Mouse (Mus musculus) midbrain, embryonic 16.5 days (tissue): ENCODE measurements around the gene Gzmb. TPM values are rescaled to one million over a fixed set of nuclear protein-coding genes. Genes with fewer than 3 reads are reported as not detected.
"Not testable (repeated sequence)": the region's sequence is repeated elsewhere in the genome, so short reads cannot be mapped to it uniquely, and the experiment has no call there.

Experiments
- ATAC-seq: fragments of 200-750 bp; cut with Nextera tagmentation; 2 replicates; pipeline ENCODE4 v1.8.0; 2017; ENCODE audit warnings: moderate TSS enrichment
- H3K27ac ChIP-seq: fragments of 300-500 bp; sonication (generic); 2 replicates; pipeline ENCODE4 v1.5.1; 2014; ENCODE audit warnings: mild to moderate bottlenecking, low read length, mixed read lengths
- H3K27me3 ChIP-seq: fragments of 300-500 bp; sonication (generic); 2 replicates; pipeline ENCODE4 v1.6.1; 2014; ENCODE audit warnings: low read depth, low read length, mixed read lengths; ENCODE audit not compliant: control insufficient read depth, insufficient read depth
- H3K36me3 ChIP-seq: fragments of 300-500 bp; sonication (generic); 2 replicates; pipeline ENCODE4 v1.6.1; 2014; ENCODE audit warnings: mild to moderate bottlenecking, low read length, moderate library complexity, mixed read lengths; ENCODE audit not compliant: control insufficient read depth, insufficient read depth
- H3K4me1 ChIP-seq: fragments of 300-500 bp; sonication (generic); 2 replicates; pipeline ENCODE4 v1.6.1; 2014; ENCODE audit warnings: mild to moderate bottlenecking, low read length, mixed read lengths; ENCODE audit not compliant: control insufficient read depth, insufficient read depth
- H3K4me2 ChIP-seq: fragments of 300-500 bp; sonication (generic); 2 replicates; pipeline ENCODE4 v1.6.1; 2014; ENCODE audit warnings: mild to moderate bottlenecking, low read length, mixed read lengths
- H3K4me3 ChIP-seq: fragments of 300-500 bp; sonication (generic); 2 replicates; pipeline ENCODE4 v1.5.1; 2014; ENCODE audit warnings: low read depth, mild to moderate bottlenecking, low read length, moderate library complexity, mixed read lengths
- H3K9ac ChIP-seq: fragments of 300-500 bp; sonication (generic); 2 replicates; pipeline ENCODE4 v1.6.1; 2014; ENCODE audit warnings: low read depth, low read length, mixed read lengths
- H3K9me3 ChIP-seq: fragments of 300-500 bp; sonication (generic); replicated peaks from 2 replicates; pipeline ENCODE4 v1.6.1; 2014; ENCODE audit warnings: mild to moderate bottlenecking, low read length, mixed read lengths; ENCODE audit not compliant: control insufficient read depth, poor library complexity, severe bottlenecking
- WGBS: fragments of 180-500 bp; shearing (Covaris S2); extraction: QIAGEN DNeasy Blood & Tissue Kit; methylation state at CpG from one replicate; pipeline ENCODE4 v1.1.7; 2014; 5-methylcytosine and 5-hydroxymethylcytosine counted together
- polyA plus RNA-seq: library from polyadenylated mRNA; unstranded; fragments of >200 nt; fragmentation: Nextera tagmentation; extraction: Ambion mirVana; gene quantifications from 2 replicates; pipeline ENCODE4 v1.2.1, GENCODE M21; 2015

Gene Gzmb
- not detected in 2 replicates for polyA plus RNA-seq

DNA sequence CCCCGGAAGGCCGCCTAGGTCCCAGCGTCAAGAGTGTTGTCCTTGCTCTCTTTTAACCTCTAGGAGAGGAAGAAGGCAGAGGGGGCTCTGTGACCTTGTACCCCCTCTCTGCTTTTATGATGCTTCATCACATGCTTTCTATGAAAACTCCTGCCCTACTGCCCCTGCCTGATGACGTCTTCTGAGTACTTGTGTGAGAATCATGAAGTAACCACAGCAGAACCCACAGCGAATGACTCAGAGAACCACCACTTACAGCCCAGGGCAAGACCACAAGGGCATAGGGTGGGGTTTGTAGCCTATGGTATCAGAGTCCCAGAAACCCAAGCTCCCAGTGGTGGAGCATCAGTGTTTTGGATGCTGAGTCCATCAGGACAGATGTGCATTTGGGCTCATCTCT, at the start of gene Gzmb:
TSS of gene Gzmb (minus strand) at position 108 of the 400 bp plus-strand sequence.
- Histone ChIP-seq H3K27me3 (no peaks in the 10 kb centered on the region), H3K27ac (no peak within 1 kb of the TSS), H3K4me3 (no peak within 1 kb of the TSS), H3K9ac (no peak within 1 kb of the TSS), H3K4me1 (no peaks in the 10 kb centered on the region), H3K36me3 (no peaks in the 10 kb centered on the region), H3K4me2 (no peak within 1 kb of the TSS), H3K9me3 (no peaks in the 10 kb centered on the region)
- 90% methylated on average over 5 of the region's 5 CpGs for WGBS
- no peak for ATAC-seq

GRCm38 (mm10) chr14:56311801-56312200, 49.7 kb upstream of the Gzmb start:
- H3K27ac ChIP-seq, H3K4me1 ChIP-seq, H3K36me3 ChIP-seq, H3K4me2 ChIP-seq, H3K9me3 ChIP-seq, H3K4me3 ChIP-seq, ATAC-seq, H3K27me3 ChIP-seq, H3K9ac ChIP-seq: not testable (repeated sequence)

DNA sequence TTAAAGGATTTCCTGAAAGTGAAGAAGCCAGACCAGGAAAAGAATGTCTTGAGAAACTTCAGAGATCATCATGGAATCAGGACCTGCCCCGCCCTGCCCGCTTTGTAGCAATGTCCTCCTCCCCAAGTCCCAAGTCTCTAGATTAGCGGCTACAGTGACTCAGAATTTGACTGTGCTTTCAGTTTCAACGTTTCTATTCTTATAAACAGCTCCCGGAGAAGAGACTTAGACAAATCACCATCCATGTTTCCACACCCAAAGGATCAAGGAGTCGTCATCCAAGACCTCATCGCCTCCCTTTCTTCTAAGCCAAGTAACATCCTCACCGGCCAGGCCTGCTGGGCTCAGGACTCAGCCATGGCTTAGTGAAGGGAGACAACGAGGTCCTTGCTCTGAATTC, 48.2 kb upstream of the Gzmb start:
- Histone ChIP-seq H3K36me3 (no peaks in the 10 kb centered on the region), H3K4me3 (no peak overlapping the region), H3K9ac (no peak overlapping the region), H3K9me3 (no peaks in the 10 kb centered on the region), H3K4me1 (no peaks in the 10 kb centered on the region), H3K27me3 (no peaks in the 10 kb centered on the region), H3K27ac (no peak overlapping the region), H3K4me2 (no peak overlapping the region)
- 88% methylated on average over 9 of the region's 9 CpGs for WGBS
- no peak for ATAC-seq

DNA sequence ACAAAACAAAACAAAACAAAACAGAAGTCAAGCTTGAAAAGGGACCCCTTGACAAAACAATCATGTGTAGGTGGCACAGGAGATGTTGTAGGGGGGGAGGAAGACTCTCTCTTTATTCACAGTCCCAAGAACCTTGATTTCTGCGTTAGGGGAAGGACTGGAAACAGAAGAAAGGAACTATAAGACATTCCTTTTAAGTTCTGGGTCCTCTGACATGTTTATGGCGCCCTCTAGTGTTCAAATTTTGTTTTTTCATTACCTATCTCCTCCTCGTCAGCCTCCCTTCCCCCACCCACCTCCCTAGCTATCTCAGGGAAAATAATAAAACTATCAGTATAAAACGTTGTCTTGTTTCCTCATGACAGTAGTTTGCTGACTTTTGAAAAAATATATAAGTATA, 42.1 kb upstream of the Gzmb start:
- Histone ChIP-seq H3K9me3 (no peaks in the 10 kb centered on the region), H3K27me3 (no peaks in the 10 kb centered on the region), H3K9ac (no peak overlapping the region), H3K36me3 (no peaks in the 10 kb centered on the region), H3K4me1 (no peaks in the 10 kb centered on the region), H3K4me3 (no peak overlapping the region), H3K4me2 (no peak overlapping the region), H3K27ac (no peak overlapping the region)
- ATAC-seq, result peak; percentile 62
- WGBS, result 1% methylated on average over 4 of the region's 4 CpGs

DNA sequence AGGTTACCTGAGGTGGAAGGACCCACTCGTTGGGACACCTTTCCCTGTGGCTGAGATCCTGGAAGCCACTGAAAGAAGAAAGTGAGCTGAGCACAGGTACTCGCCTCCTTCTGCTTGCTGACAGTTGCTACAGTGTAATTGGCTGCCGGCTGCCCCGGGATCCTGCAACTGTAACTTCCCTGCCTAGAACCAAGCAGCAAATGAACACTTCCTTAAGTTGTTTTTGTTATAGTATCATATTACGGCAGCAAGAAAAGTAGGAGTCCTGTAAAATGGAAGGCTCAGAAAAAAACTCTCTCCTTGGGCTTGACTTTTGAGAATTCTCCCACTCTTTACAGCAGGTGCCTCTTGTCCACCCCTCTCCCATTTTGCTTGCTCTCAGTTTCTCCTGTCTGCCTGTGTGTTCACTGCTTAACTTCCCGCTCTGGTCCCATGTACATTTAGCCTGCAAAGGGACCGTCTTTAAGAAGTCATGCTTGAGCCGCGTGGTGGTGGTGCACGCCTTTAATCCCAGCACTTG, 41.5 kb upstream of the Gzmb start:
- H3K9me3 ChIP-seq, result no peaks in the 10 kb centered on the region
- 82% methylated on average over 10 of the region's 10 CpGs for WGBS

GRCm38 (mm10) chr14:56302091-56302490, 40.0 kb upstream of the Gzmb start:
- no peak for ATAC-seq
- Histone ChIP-seq H3K4me2 (no peak overlapping the region), H3K4me3 (no peak overlapping the region), H3K9me3 (no peaks in the 10 kb centered on the region), H3K27ac (no peak overlapping the region), H3K27me3 (no peaks in the 10 kb centered on the region), H3K4me1 (no peaks in the 10 kb centered on the region), H3K9ac (no peak overlapping the region), H3K36me3 (no peaks in the 10 kb centered on the region)
- 97% methylated on average over 3 of the region's 3 CpGs for WGBS

More for the DNA sequence above, 41.5 kb upstream of the Gzmb start:
- no peak overlapping the region for H3K4me3 ChIP-seq
- H3K9ac ChIP-seq, result no peak overlapping the region
- no peak overlapping the region for H3K4me2 ChIP-seq
- no peaks in the 10 kb centered on the region for H3K36me3 ChIP-seq
- no peaks in the 10 kb centered on the region for H3K27me3 ChIP-seq
- no peak for ATAC-seq
- no peaks in the 10 kb centered on the region for H3K4me1 ChIP-seq
- H3K27ac ChIP-seq, result no peak overlapping the region

DNA sequence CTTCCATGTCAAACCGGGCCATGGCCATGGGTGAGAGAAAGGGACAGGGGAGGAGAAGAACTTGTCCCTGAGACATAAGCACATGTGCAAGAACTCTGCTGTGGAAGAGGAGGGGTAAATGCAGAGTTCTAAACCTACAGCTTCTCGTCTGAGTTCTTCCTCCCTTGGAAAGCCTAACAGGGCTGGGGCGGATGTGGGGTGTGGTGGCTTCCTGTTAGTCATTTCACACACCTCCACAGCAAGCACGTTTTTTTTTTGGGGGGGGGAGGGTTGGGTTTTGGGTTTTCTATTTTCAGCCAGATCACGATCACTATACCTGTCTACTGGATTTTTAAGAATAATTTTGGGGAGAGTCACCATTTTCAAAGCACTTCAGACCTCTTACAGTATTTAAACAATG, 34.7 kb upstream of the Gzmb start:
- no peak overlapping the region for H3K4me3 ChIP-seq
- H3K4me2 ChIP-seq, result no peak overlapping the region
- no peaks in the 10 kb centered on the region for H3K36me3 ChIP-seq
- H3K9ac ChIP-seq, result no peak overlapping the region
- H3K27me3 ChIP-seq, result no peaks in the 10 kb centered on the region
- WGBS, result 75% methylated on average over 5 of the region's 5 CpGs
- no peaks in the 10 kb centered on the region for H3K4me1 ChIP-seq
- no peaks in the 10 kb centered on the region for H3K9me3 ChIP-seq
- no peak for ATAC-seq
- no peak overlapping the region for H3K27ac ChIP-seq

DNA sequence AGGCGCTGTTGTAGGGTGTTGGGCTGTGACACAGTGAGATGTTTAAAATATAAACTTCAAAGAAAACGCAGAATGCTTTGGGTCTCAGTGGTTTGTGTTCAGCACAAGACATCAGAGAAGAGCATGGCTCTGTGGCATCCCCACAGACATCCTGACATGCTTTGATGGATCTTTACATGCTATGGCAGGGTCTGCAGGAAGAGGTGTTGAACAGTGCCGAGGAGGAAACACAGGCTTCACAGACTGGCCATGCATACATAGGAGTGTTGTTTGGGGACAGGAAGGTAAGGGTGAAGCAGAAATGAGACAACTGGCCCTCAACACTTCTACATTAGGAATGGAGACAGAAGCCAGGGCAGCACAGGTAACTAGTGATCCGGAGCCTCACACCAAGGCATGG, 34.0 kb upstream of the Gzmb start:
- Histone ChIP-seq H3K9ac (no peak overlapping the region), H3K9me3 (no peaks in the 10 kb centered on the region), H3K27me3 (no peaks in the 10 kb centered on the region), H3K27ac (no peak overlapping the region), H3K4me3 (no peak overlapping the region), H3K4me2 (no peak overlapping the region), H3K4me1 (no peaks in the 10 kb centered on the region), H3K36me3 (no peaks in the 10 kb centered on the region)
- ATAC-seq, result no peak
- 87% methylated on average over 4 of the region's 4 CpGs for WGBS

DNA sequence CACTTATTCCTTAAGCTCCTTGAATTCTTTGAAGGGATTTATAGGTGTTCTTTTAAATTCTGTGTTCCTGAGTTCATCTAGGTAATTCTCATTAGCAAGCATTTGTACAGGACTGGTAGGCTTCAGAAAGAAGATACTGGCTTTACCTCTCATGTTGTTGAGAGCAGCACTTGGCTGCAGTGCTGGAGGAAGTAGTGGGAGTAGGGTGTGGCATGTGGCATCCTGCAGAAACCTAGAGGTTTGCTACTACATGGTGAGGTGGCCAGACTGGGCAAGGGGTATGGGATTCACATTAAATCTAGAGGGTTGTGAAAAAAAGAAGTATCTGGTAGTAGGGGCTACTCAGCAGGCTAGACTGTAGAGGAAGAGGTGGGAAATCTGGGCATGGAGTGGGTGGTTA, 31.1 kb upstream of the Gzmb start:
- H3K27ac ChIP-seq, result no peak overlapping the region
- no peaks in the 10 kb centered on the region for H3K9me3 ChIP-seq
- no peaks in the 10 kb centered on the region for H3K36me3 ChIP-seq
- no peak overlapping the region for H3K9ac ChIP-seq
- H3K27me3 ChIP-seq, result no peaks in the 10 kb centered on the region
- H3K4me2 ChIP-seq, result no peak overlapping the region
- no peaks in the 10 kb centered on the region for H3K4me1 ChIP-seq
- ATAC-seq, result no peak
- no peak overlapping the region for H3K4me3 ChIP-seq

GRCm38 (mm10) chr14:56288651-56289050, 26.6 kb upstream of the Gzmb start:
- WGBS, result 30% methylated on average over 5 of the region's 5 CpGs
- Histone ChIP-seq H3K9ac (no peak overlapping the region), H3K4me1 (no peaks in the 10 kb centered on the region), H3K36me3 (no peaks in the 10 kb centered on the region), H3K27ac (no peak overlapping the region), H3K4me2 (no peak overlapping the region), H3K9me3 (no peaks in the 10 kb centered on the region), H3K4me3 (no peak overlapping the region), H3K27me3 (no peaks in the 10 kb centered on the region)
- ATAC-seq, result no peak
